Mouse (Mus musculus): Measurements from ENCODE around the gene Dlgap4. TPM values are rescaled to one million over a fixed set of nuclear protein-coding genes. Genes with fewer than 3 reads are reported as not detected.

Dlgap4 gene
- total and polyA plus RNA-seq, 3 experiments: 12.4 to 38.5 (median 12.7) TPM

- Histone ChIP-seq H3K4me3 (replicated peaks in 1 of 3; ENCODE audit: low read depth in 2 of 3, low read length in 2 of 3, poor library complexity in 1 of 3) (no peak overlapping the region), H3K36me3 (replicated peaks in 1 of 2; ENCODE audit: control insufficient read depth in 1 of 2, insufficient read depth in 1 of 2, low read length in 1 of 2) (no peaks in the 10 kb centered on the region), H3K9ac (ENCODE audit: insufficient read depth, low read depth) (no peak overlapping the region), H3K4me2 (ENCODE audit: insufficient read depth, low read depth, poor library complexity, severe bottlenecking) (no peak overlapping the region), H3K9me3 (replicated peaks; ENCODE audit: low read length) (no peaks in the 10 kb centered on the region), H3K79me2 (replicated peaks; ENCODE audit: control insufficient read depth, extremely low read depth, insufficient read depth, poor library complexity, severe bottlenecking) (no peaks in the 10 kb centered on the region), H3K27me3 (replicated peaks) (peaks cover 94% of the 10 kb centered on the region), H3K4me1 (ENCODE audit: control insufficient read depth in 1 of 2, insufficient read depth in 2 of 2) (peaks cover 8 to 12% of the 10 kb centered on the region in 2 experiments), H3K27ac (ENCODE audit: insufficient read depth, low read depth) (no peak overlapping the region)
- in situ Hi-C loops (cut with MboI; ENCODE audit: low pct_ligation_motif_present, low pct_unique_long_range_greater_than_20kb, low sequenced_read_pairs) (no loop called here), dilution Hi-C loops (cut with MboI; ENCODE audit: extremely low pct_ligation_motif_present, extremely low pct_unique_long_range_greater_than_20kb, low sequenced_read_pairs) (no loop called here)
- TF ChIP-seq E2F4 (IDR thresholded peaks at IDR 0.05; ENCODE audit: insufficient replicate concordance, low read depth, low read length): no peak
- no peak for TF ChIP-seq KAT2A (IDR thresholded peaks at IDR 0.05; ENCODE audit: insufficient replicate concordance, low read length)
- no peak for TF ChIP-seq MAZ (IDR thresholded peaks at IDR 0.05; ENCODE audit: low read depth, low read length)
- TF ChIP-seq MAX (IDR thresholded peaks at IDR 0.05; ENCODE audit: low read length): no peak
- no peak for TF ChIP-seq SIN3A (IDR thresholded peaks at IDR 0.05; ENCODE audit: low read length)
- no peak for TF ChIP-seq CTCF (conservative IDR thresholded peaks at IDR 0.05 in 1 of 2, IDR thresholded peaks at IDR 0.05 in 1 of 2; ENCODE audit: low read depth in 2 of 2, low read length in 2 of 2)
- no peak for TF ChIP-seq PAX5 (IDR thresholded peaks at IDR 0.05; ENCODE audit: low read length)
- TF ChIP-seq ELF1 (IDR thresholded peaks at IDR 0.05; ENCODE audit: low read depth, low read length): no peak
- no peak for TF ChIP-seq HCFC1 (IDR thresholded peaks at IDR 0.05; ENCODE audit: low read depth, low read length)
- no peak for TF ChIP-seq RCOR1 (conservative IDR thresholded peaks at IDR 0.05; ENCODE audit: low read depth, low read length)
- TF ChIP-seq MYC (IDR thresholded peaks at IDR 0.05; ENCODE audit: low read depth, low read length): no peak
- TF ChIP-seq SMC3 (IDR thresholded peaks at IDR 0.05; ENCODE audit: low read depth, low read length): no peak
- no peak for TF ChIP-seq POLR2A (IDR thresholded peaks at IDR 0.05; ENCODE audit: low read depth, low read length)
- TF ChIP-seq USF2 (conservative IDR thresholded peaks at IDR 0.05; ENCODE audit: low read depth, low read length): no peak
- no peak for TF ChIP-seq MAFK (IDR thresholded peaks at IDR 0.05; ENCODE audit: insufficient replicate concordance, low read length)
- no peak for TF ChIP-seq IRF4 (IDR thresholded peaks at IDR 0.05; ENCODE audit: low read depth, low read length)
- no peak for TF ChIP-seq GABPA (IDR thresholded peaks at IDR 0.05; ENCODE audit: insufficient replicate concordance, low read depth, low read length)
- no peak for TF ChIP-seq ZC3H11A (IDR thresholded peaks at IDR 0.05; ENCODE audit: low read depth, low read length)
- no peak for DNase-seq (ENCODE audit: extremely low read depth)
Observed at GRCm38 (mm10) chr2:156663162-156663561, 49.7 kb downstream of the Dlgap4 start.

- Histone ChIP-seq H3K79me2 (replicated peaks; ENCODE audit: control insufficient read depth, extremely low read depth, insufficient read depth, poor library complexity, severe bottlenecking) (no peaks in the 10 kb centered on the region), H3K4me2 (ENCODE audit: insufficient read depth, low read depth, poor library complexity, severe bottlenecking) (no peak overlapping the region), H3K4me3 (replicated peaks in 1 of 3; ENCODE audit: low read depth in 2 of 3, low read length in 2 of 3, poor library complexity in 1 of 3) (no peak overlapping the region), H3K27ac (ENCODE audit: insufficient read depth, low read depth) (no peak overlapping the region), H3K4me1 (ENCODE audit: control insufficient read depth in 1 of 2, insufficient read depth in 2 of 2) (peaks cover 8 to 12% of the 10 kb centered on the region in 2 experiments), H3K36me3 (replicated peaks in 1 of 2; ENCODE audit: control insufficient read depth in 1 of 2, insufficient read depth in 1 of 2, low read length in 1 of 2) (no peaks in the 10 kb centered on the region), H3K9ac (ENCODE audit: insufficient read depth, low read depth) (no peak overlapping the region), H3K9me3 (replicated peaks; ENCODE audit: low read length) (no peaks in the 10 kb centered on the region), H3K27me3 (replicated peaks) (peaks cover 93% of the 10 kb centered on the region)
- TF ChIP-seq CHD1 (IDR thresholded peaks at IDR 0.05; ENCODE audit: low read depth, low read length) (no peak), SIN3A (IDR thresholded peaks at IDR 0.05; ENCODE audit: low read length) (no peak), ETS1 (conservative IDR thresholded peaks at IDR 0.05; ENCODE audit: low read depth, low read length) (no peak), UBTF (IDR thresholded peaks at IDR 0.05; ENCODE audit: low read depth, low read length) (no peak), PAX5 (IDR thresholded peaks at IDR 0.05; ENCODE audit: low read length) (no peak), RCOR1 (conservative IDR thresholded peaks at IDR 0.05; ENCODE audit: low read depth, low read length) (no peak), KAT2A (IDR thresholded peaks at IDR 0.05; ENCODE audit: insufficient replicate concordance, low read length) (no peak), ELF1 (IDR thresholded peaks at IDR 0.05; ENCODE audit: low read depth, low read length) (no peak), NRF1 (IDR thresholded peaks at IDR 0.05; ENCODE audit: low read depth, low read length) (no peak), NELFE (IDR thresholded peaks at IDR 0.05; ENCODE audit: low read depth, low read length) (no peak)
- dilution Hi-C loops (cut with MboI; ENCODE audit: extremely low pct_ligation_motif_present, extremely low pct_unique_long_range_greater_than_20kb, low sequenced_read_pairs) (no loop called here), in situ Hi-C loops (cut with MboI; ENCODE audit: low pct_ligation_motif_present, low pct_unique_long_range_greater_than_20kb, low sequenced_read_pairs) (no loop called here)
- no peak for DNase-seq (ENCODE audit: extremely low read depth)
Observed at GRCm38 (mm10) chr2:156664407-156664806, 50.9 kb downstream of the Dlgap4 start.
